Mouse (Mus musculus): ENCODE data around the gene Fnbp1. TPM values are rescaled to one million over a fixed set of nuclear protein-coding genes. Genes with fewer than 3 reads are reported as not detected.

Gene Fnbp1
- polyA plus RNA-seq, 1 experiment = 148 TPM

GRCm38 (mm10) chr2:31114205-31114604 is 27.6 kb downstream of the Fnbp1 start:
- no peak for TF ChIP-seq POLR2A (IDR thresholded peaks at IDR 0.05; ENCODE audit: control insufficient read depth, extremely low read depth, insufficient read depth, low read length, poor library complexity)
- H3K27me3 ChIP-seq (ENCODE audit: control insufficient read depth, insufficient read depth, low read length) = no peaks in the 10 kb centered on the region
- H3K36me3 ChIP-seq (ENCODE audit: control insufficient read depth, insufficient read depth, low read length) = no peaks in the 10 kb centered on the region
- no peak for DNase-seq
- WGBS = 83% methylated on average over 2 of the region's 2 CpGs
- H3K27ac ChIP-seq (ENCODE audit: control insufficient read depth, insufficient read depth, low read length) = peak overlapping the region; percentile 25; the same call in 1 of the 2 replicates
- H3K4me1 ChIP-seq (replicated peaks; ENCODE audit: control insufficient read depth, insufficient read depth, low read length) = peaks cover 48% of the 10 kb centered on the region
- no peak overlapping the region for H3K4me3 ChIP-seq (ENCODE audit: control insufficient read depth, insufficient read depth, low read length)

DNA sequence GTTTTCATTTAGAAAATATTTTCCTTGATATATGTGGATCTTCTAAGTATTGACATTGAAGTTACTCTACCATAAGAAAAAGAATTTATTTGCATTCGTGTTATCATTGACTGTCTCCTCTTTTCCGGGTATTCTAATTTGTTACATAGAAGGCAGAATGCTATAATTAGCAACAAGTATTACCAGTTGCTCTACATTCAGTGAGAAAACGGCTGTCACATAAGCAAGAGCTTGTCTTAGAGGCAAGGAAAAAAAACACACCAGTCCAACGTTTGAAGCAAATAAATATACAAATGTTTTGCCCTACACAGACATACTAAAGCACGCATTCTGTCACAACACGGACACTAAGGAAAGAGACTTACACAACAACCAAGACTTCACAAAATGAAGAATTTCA is 30.1 kb downstream of the Fnbp1 start:
- WGBS = 87% methylated on average over 6 of the region's 6 CpGs
- Histone ChIP-seq H3K4me3 (ENCODE audit: control insufficient read depth, insufficient read depth, low read length) (no peak overlapping the region), H3K27ac (ENCODE audit: control insufficient read depth, insufficient read depth, low read length) (no peak overlapping the region), H3K4me1 (replicated peaks; ENCODE audit: control insufficient read depth, insufficient read depth, low read length) (peaks cover 45% of the 10 kb centered on the region), H3K27me3 (ENCODE audit: control insufficient read depth, insufficient read depth, low read length) (no peaks in the 10 kb centered on the region), H3K36me3 (ENCODE audit: control insufficient read depth, insufficient read depth, low read length) (no peaks in the 10 kb centered on the region)
- TF ChIP-seq CTCF (IDR thresholded peaks at IDR 0.05; ENCODE audit: borderline replicate concordance, control insufficient read depth, extremely low read depth, insufficient read depth, low read length, poor library complexity) (no peak), POLR2A (IDR thresholded peaks at IDR 0.05; ENCODE audit: control insufficient read depth, extremely low read depth, insufficient read depth, low read length, poor library complexity) (no peak)
- no peak for DNase-seq

DNA sequence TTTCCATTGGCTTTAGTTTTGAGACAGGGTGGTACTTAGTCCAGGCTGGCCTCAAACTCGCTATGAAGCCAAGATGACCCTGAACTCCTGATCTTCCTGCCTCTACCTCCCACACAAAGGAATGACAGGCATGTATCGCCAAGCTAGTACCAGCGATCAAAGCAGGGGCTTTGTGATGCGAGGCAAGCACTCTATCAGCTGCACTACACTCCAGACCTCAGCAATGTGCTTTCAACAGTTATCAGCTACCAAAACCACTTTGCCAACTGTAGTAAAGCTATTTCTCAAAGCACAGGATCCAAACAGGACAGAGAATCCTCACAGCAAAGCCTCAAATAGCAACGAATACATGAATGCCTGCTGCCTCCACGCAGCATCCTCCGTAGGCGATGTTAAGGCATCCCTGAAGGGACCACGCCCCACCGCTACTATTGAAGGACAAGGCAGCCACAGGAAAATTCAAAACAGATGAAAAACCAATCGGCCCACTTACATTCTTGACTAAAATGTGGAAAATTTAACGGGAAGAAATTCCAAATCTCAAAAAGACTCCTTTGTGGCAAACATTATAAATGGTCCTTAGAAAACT is 31.8 kb downstream of the Fnbp1 start:
- Histone ChIP-seq H3K4me3 (ENCODE audit: control insufficient read depth, insufficient read depth, low read length) (no peak overlapping the region), H3K36me3 (ENCODE audit: control insufficient read depth, insufficient read depth, low read length) (no peaks in the 10 kb centered on the region), H3K27me3 (ENCODE audit: control insufficient read depth, insufficient read depth, low read length) (no peaks in the 10 kb centered on the region), H3K27ac (ENCODE audit: control insufficient read depth, insufficient read depth, low read length) (no peak overlapping the region), H3K4me1 (replicated peaks; ENCODE audit: control insufficient read depth, insufficient read depth, low read length) (peaks cover 36% of the 10 kb centered on the region)
- 89% methylated on average over 12 of the region's 12 CpGs for WGBS
- DNase-seq = no peak
- TF ChIP-seq POLR2A (IDR thresholded peaks at IDR 0.05; ENCODE audit: control insufficient read depth, extremely low read depth, insufficient read depth, low read length, poor library complexity) (no peak), CTCF (IDR thresholded peaks at IDR 0.05; ENCODE audit: borderline replicate concordance, control insufficient read depth, extremely low read depth, insufficient read depth, low read length, poor library complexity) (no peak)

DNA sequence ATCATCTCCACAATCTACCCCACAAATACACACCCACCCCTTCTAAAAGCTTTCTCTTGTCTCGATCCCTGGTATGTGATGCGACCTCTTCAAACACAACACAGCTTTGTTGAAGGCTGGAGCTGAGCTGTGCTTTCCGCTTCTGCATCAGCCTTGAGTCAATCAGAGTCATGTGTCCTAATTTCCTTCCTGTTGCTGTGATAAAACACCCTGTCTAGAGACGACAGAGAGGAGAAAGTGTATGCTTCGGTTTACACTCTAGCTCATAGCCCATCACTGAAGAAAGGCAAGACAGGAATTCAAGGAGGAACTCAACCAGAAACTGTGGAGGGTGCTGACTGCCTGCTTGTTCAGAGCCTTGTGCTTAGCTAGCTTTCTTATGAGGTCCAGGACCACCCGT is 33.6 kb downstream of the Fnbp1 start:
- no peak for DNase-seq
- Histone ChIP-seq H3K27me3 (ENCODE audit: control insufficient read depth, insufficient read depth, low read length) (no peaks in the 10 kb centered on the region), H3K27ac (ENCODE audit: control insufficient read depth, insufficient read depth, low read length) (peak overlapping the region; percentile 77), H3K4me1 (replicated peaks; ENCODE audit: control insufficient read depth, insufficient read depth, low read length) (peaks cover 33% of the 10 kb centered on the region), H3K36me3 (ENCODE audit: control insufficient read depth, insufficient read depth, low read length) (peaks cover 10% of the 10 kb centered on the region), H3K4me3 (ENCODE audit: control insufficient read depth, insufficient read depth, low read length) (no peak overlapping the region)
- 21% methylated on average over 6 of the region's 6 CpGs for WGBS
- TF ChIP-seq CTCF (IDR thresholded peaks at IDR 0.05; ENCODE audit: borderline replicate concordance, control insufficient read depth, extremely low read depth, insufficient read depth, low read length, poor library complexity) = no peak
- no peak for TF ChIP-seq POLR2A (IDR thresholded peaks at IDR 0.05; ENCODE audit: control insufficient read depth, extremely low read depth, insufficient read depth, low read length, poor library complexity)

- TF ChIP-seq CTCF (IDR thresholded peaks at IDR 0.05; ENCODE audit: borderline replicate concordance, control insufficient read depth, extremely low read depth, insufficient read depth, low read length, poor library complexity) (no peak), POLR2A (IDR thresholded peaks at IDR 0.05; ENCODE audit: control insufficient read depth, extremely low read depth, insufficient read depth, low read length, poor library complexity) (no peak)
- Histone ChIP-seq H3K27ac (ENCODE audit: control insufficient read depth, insufficient read depth, low read length) (no peak overlapping the region), H3K4me3 (ENCODE audit: control insufficient read depth, insufficient read depth, low read length) (no peak overlapping the region), H3K27me3 (ENCODE audit: control insufficient read depth, insufficient read depth, low read length) (no peaks in the 10 kb centered on the region), H3K36me3 (ENCODE audit: control insufficient read depth, insufficient read depth, low read length) (peaks cover 19% of the 10 kb centered on the region), H3K4me1 (replicated peaks; ENCODE audit: control insufficient read depth, insufficient read depth, low read length) (peaks cover 33% of the 10 kb centered on the region)
- 71% methylated on average over 11 of the region's 11 CpGs for WGBS
- no peak for DNase-seq
These were observed 35.0 kb downstream of the Fnbp1 start for GRCm38 (mm10) chr2:31106621-31107320.

- no peak for TF ChIP-seq POLR2A (IDR thresholded peaks at IDR 0.05; ENCODE audit: control insufficient read depth, extremely low read depth, insufficient read depth, low read length, poor library complexity)
- TF ChIP-seq CTCF (IDR thresholded peaks at IDR 0.05; ENCODE audit: borderline replicate concordance, control insufficient read depth, extremely low read depth, insufficient read depth, low read length, poor library complexity) = no peak
- Histone ChIP-seq H3K27ac (ENCODE audit: control insufficient read depth, insufficient read depth, low read length) (no peak overlapping the region), H3K4me1 (replicated peaks; ENCODE audit: control insufficient read depth, insufficient read depth, low read length) (peaks cover 33% of the 10 kb centered on the region), H3K4me3 (ENCODE audit: control insufficient read depth, insufficient read depth, low read length) (no peak overlapping the region), H3K27me3 (ENCODE audit: control insufficient read depth, insufficient read depth, low read length) (no peaks in the 10 kb centered on the region), H3K36me3 (ENCODE audit: control insufficient read depth, insufficient read depth, low read length) (peaks cover 27% of the 10 kb centered on the region)
- WGBS = 96% methylated on average over 3 of the region's 3 CpGs
- DNase-seq = no peak
These were observed 35.8 kb downstream of the Fnbp1 start for GRCm38 (mm10) chr2:31106004-31106403.
